Mouse (Mus musculus): ENCODE results near the gene Reep6. TPM values are rescaled to one million over a fixed set of nuclear protein-coding genes. Genes with fewer than 3 reads are reported as not detected.

Reep6 gene
- polyA plus RNA-seq, 1 experiment from 2014 or later = 4.5 TPM

DNA sequence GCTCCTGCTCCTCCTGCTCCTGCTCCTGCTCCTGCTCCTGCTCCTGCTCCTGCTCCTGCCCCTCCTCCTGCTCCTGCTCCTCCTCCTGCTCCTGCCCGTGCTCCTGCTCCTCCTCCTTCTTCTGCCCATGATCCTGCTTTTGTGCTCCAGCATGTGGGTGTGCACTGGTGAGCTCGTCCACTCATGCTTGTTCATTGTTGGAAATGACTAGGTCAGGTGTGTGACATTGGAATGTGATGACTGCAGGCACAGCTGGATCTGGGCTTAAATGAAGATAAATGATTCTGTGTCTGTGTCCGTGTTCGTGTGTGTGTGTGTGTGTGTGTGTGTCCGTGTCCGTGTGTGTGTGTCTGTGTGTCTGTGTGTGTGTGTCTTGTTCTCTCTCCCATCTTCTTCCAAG, 38.6 kb downstream of the Reep6 start:
- H3K9me3 ChIP-seq = no peaks in the 10 kb centered on the region
- H3K4me2 ChIP-seq = no peak overlapping the region
- no peaks in the 10 kb centered on the region for H3K36me3 ChIP-seq
- WGBS = 87% methylated on average over 6 of the region's 6 CpGs
- no peak overlapping the region for H3K9ac ChIP-seq
- no peak overlapping the region for H3K27ac ChIP-seq (replicated peaks)
- no peak for ATAC-seq (ENCODE audit: low read depth)
- H3K4me1 ChIP-seq (replicated peaks) = peaks cover 15% of the 10 kb centered on the region
- peaks cover 25% of the 10 kb centered on the region for H3K27me3 ChIP-seq
- no peak overlapping the region for H3K4me3 ChIP-seq

GRCm38 (mm10) chr10:80369995-80370747, 40.4 kb downstream of the Reep6 start:
- Histone ChIP-seq H3K27me3 (peaks cover 12% of the 10 kb centered on the region), H3K4me2 (no peak overlapping the region), H3K27ac (replicated peaks) (no peak overlapping the region), H3K4me3 (no peak overlapping the region), H3K9me3 (no peaks in the 10 kb centered on the region), H3K4me1 (replicated peaks) (peaks cover 9% of the 10 kb centered on the region), H3K9ac (no peak overlapping the region), H3K36me3 (no peaks in the 10 kb centered on the region)
- 85% methylated on average over 21 of the region's 21 CpGs for WGBS
- ATAC-seq (ENCODE audit: low read depth) = no peak

DNA sequence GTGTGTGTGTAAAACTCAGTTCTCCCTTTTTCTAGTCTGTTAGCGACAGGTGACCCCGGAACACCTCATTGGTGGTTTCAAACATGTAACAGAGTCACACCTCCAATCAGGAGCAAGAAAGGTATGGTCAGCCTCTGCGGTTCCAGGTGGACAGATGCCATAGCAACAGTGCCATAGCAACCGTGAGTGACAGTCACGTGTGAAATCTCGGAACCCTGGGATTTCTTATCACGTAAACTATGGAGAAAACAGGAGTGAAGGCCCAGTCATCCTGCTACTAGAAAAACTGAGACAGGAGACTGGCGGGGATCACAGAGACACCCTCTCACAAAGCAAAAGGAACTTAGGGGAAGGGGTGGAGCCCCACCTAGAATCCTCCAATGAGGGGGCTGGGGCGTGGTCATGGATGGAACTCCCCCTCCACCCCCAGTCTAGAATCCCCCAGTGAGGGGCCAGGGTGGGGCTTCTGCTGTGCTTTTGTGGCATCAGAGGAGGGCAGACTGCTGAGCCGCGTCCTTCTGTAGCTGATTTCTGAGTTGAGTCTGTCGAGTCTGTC, 41.7 kb downstream of the Reep6 start:
- Histone ChIP-seq H3K27me3 (peaks cover 12% of the 10 kb centered on the region), H3K36me3 (no peaks in the 10 kb centered on the region), H3K4me2 (peak overlapping the region; percentile 29), H3K27ac (replicated peaks) (no peak overlapping the region), H3K9me3 (no peaks in the 10 kb centered on the region), H3K4me3 (peak overlapping the region; percentile 22), H3K4me1 (replicated peaks) (peaks cover 9% of the 10 kb centered on the region), H3K9ac (peak overlapping the region; percentile 49; the same call in 1 of the 2 replicates)
- WGBS = 4% methylated on average over 12 of the region's 12 CpGs
- peak; percentile 63 for ATAC-seq (ENCODE audit: low read depth)

- peak overlapping the region; percentile 29 for H3K4me2 ChIP-seq
- H3K9me3 ChIP-seq = no peaks in the 10 kb centered on the region
- H3K27me3 ChIP-seq = peaks cover 10% of the 10 kb centered on the region
- no peaks in the 10 kb centered on the region for H3K36me3 ChIP-seq
- no peak overlapping the region for H3K27ac ChIP-seq (replicated peaks)
- peaks cover 9% of the 10 kb centered on the region for H3K4me1 ChIP-seq (replicated peaks)
- 46% methylated on average over 9 of the region's 9 CpGs for WGBS
- no peak for ATAC-seq (ENCODE audit: low read depth)
- peak overlapping the region; percentile 49 for H3K9ac ChIP-seq
- H3K4me3 ChIP-seq = peak overlapping the region; percentile 22; the same call in 1 of the 2 replicates
Measured at GRCm38 (mm10) chr10:80371983-80372382, 42.2 kb downstream of the Reep6 start.

DNA sequence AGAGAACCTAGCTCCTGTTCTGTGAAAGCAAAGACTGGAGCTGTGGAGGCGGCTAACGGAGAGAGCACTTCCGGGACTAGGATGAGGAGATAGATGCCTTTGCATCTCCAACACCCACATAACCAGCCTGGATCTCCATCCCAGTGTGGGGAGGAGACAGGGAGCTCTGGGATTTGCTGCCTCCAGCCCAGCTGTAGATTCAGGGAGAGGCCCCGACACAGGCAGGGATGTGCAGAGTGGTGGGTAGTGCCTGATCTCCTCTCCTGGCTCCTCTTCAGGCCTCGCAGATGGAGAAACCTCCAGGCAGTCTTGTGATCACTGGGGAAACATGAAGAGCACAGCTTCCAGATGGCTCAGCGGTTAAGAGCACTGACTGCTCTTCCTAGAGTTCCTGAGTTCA, 43.0 kb downstream of the Reep6 start:
- Histone ChIP-seq H3K4me2 (no peak overlapping the region), H3K27ac (replicated peaks) (no peak overlapping the region), H3K4me3 (no peak overlapping the region), H3K9me3 (no peaks in the 10 kb centered on the region), H3K9ac (0 out of 2 replicates have a peak overlapping the region, but pooled peaks have one; percentile 1), H3K36me3 (no peaks in the 10 kb centered on the region), H3K27me3 (peaks cover 3% of the 10 kb centered on the region; the same call in 1 of the 2 replicates), H3K4me1 (replicated peaks) (peaks cover 9% of the 10 kb centered on the region)
- ATAC-seq (ENCODE audit: low read depth) = no peak
- 78% methylated on average over 6 of the region's 6 CpGs for WGBS

DNA sequence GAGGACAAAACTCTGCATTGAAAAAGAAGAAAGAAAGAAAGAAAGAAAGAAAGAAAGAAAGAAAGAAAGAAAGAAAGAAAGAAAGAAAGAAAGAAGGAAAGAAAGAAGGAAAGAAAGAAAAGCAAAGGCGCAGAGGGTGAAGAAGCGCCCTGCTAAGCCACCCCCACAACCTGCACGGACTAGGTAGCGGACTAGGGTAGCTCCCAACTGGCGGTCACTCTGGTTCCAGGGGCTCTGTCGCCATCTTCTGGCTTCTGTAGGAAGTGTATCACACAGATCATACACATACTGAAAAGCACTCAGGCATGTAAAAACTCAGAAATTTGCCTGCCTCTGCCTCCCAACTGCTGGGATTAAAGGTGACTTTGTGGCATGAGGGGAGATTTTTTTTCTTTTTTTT, 44.3 kb downstream of the Reep6 start:
- 19% methylated on average over 6 of the region's 6 CpGs for WGBS
- no peak overlapping the region for H3K4me2 ChIP-seq
- no peak for ATAC-seq (ENCODE audit: low read depth)
- H3K27ac ChIP-seq (replicated peaks) = no peak overlapping the region
- H3K36me3 ChIP-seq = no peaks in the 10 kb centered on the region
- no peak overlapping the region for H3K4me3 ChIP-seq
- H3K9ac ChIP-seq = no peak overlapping the region
- H3K9me3 ChIP-seq = no peaks in the 10 kb centered on the region
- no peaks in the 10 kb centered on the region for H3K27me3 ChIP-seq
- peaks cover 9% of the 10 kb centered on the region for H3K4me1 ChIP-seq (replicated peaks)

DNA sequence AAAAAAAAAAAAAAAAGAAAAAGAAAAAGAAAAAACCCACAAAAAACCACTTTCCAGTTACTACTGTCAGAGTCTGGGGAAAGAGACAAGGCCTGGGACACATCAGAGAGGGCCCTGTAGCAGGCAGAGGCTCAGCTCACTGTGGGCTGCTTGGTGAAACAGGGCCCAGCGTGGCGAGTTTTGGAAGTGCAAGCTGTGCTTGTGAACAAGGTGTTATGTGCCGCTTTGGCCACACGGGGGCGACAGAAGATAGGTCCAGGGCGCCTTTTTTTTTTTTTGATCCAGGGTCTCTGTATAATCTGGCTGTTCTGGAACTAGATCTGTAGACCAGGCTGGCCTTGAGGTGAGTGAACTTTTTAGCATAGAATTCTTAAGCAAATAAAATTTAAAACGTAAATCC, 46.4 kb downstream of the Reep6 start:
- ATAC-seq (ENCODE audit: low read depth) = peak; percentile 33; the same call in 1 of the 2 replicates
- 2% methylated on average over 7 of the region's 7 CpGs for WGBS
- Histone ChIP-seq H3K36me3 (peaks cover 18% of the 10 kb centered on the region), H3K27ac (replicated peaks) (no peak overlapping the region), H3K4me2 (no peak overlapping the region), H3K4me1 (replicated peaks) (peaks cover 15% of the 10 kb centered on the region), H3K9ac (no peak overlapping the region), H3K4me3 (no peak overlapping the region), H3K9me3 (no peaks in the 10 kb centered on the region), H3K27me3 (no peaks in the 10 kb centered on the region)

DNA sequence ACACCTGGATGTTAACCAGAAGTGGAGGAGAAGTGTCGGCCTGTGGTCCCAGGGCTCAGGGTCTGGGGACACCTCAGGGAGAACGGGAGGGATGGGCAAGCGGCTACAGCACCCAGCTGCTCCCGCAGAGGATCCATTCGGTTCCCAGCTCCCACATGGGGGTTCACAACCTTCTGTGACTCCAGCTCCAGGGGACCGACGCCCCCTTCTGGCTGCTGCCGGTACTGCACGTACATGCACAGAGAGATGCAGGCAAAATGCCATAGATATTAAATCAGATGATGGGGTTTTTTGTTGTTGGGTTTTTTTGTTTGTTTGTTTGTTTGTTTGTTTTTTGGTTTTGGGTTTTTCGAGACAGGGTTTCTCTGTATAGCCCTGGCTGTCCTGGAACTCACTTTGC, 48.0 kb downstream of the Reep6 start:
- 54% methylated on average over 10 of the region's 10 CpGs for WGBS
- Histone ChIP-seq H3K27me3 (no peaks in the 10 kb centered on the region), H3K36me3 (peaks cover 34% of the 10 kb centered on the region), H3K4me2 (no peak overlapping the region), H3K27ac (replicated peaks) (no peak overlapping the region), H3K9me3 (no peaks in the 10 kb centered on the region), H3K9ac (no peak overlapping the region), H3K4me3 (no peak overlapping the region), H3K4me1 (replicated peaks) (peaks cover 17% of the 10 kb centered on the region)
- no peak for ATAC-seq (ENCODE audit: low read depth)

- H3K36me3 ChIP-seq = peaks cover 57% of the 10 kb centered on the region
- no peak overlapping the region for H3K27ac ChIP-seq (replicated peaks)
- no peaks in the 10 kb centered on the region for H3K27me3 ChIP-seq
- WGBS = 84% methylated on average over 7 of the region's 7 CpGs
- peak overlapping the region; percentile 100 for H3K4me2 ChIP-seq
- peak overlapping the region; percentile 99 for H3K4me3 ChIP-seq
- peak overlapping the region; percentile 100 for H3K9ac ChIP-seq
- peaks cover 47% of the 10 kb centered on the region for H3K4me1 ChIP-seq (replicated peaks)
- H3K9me3 ChIP-seq = no peaks in the 10 kb centered on the region
- no peak for ATAC-seq (ENCODE audit: low read depth)
Measured at GRCm38 (mm10) chr10:80382641-80383365, 53.0 kb downstream of the Reep6 start.

- Histone ChIP-seq H3K27ac (replicated peaks) (no peak overlapping the region), H3K36me3 (peaks cover 57% of the 10 kb centered on the region), H3K4me1 (replicated peaks) (peaks cover 53% of the 10 kb centered on the region), H3K4me3 (peak overlapping the region; percentile 99), H3K9ac (peak overlapping the region; percentile 100), H3K9me3 (no peaks in the 10 kb centered on the region), H3K27me3 (no peaks in the 10 kb centered on the region), H3K4me2 (peak overlapping the region; percentile 100)
- ATAC-seq (ENCODE audit: low read depth) = no peak
- 62% methylated on average over 4 of the region's 4 CpGs for WGBS
Measured at GRCm38 (mm10) chr10:80383431-80383830, 53.7 kb downstream of the Reep6 start.

DNA sequence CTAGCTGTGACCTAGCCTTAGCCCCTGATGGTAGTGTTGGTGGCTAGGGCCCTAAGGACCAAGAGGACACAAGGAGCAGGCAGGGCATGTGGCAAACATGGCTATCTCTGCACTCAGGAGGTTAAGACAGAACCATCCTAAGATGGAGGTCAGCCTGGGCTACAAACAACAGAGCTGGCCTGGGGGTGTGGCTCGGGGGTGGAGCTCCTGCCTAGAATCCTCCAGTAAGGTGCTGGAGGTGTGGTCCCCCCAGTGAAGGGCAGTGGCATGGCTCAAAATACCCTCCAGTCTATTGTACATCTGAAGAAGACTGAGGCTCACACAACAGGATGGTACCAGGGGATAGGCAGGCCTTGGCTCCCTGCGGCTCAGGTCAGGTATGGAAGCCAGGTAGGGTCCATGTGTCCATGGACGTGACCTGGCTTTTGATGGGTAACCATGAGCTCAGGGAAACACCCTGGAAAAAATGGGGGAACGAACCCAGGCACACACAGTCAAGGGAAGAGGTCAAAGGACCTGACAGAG, 54.4 kb downstream of the Reep6 start:
- H3K36me3 ChIP-seq = peaks cover 57% of the 10 kb centered on the region
- no peaks in the 10 kb centered on the region for H3K27me3 ChIP-seq
- peak overlapping the region; percentile 99 for H3K4me3 ChIP-seq
- no peaks in the 10 kb centered on the region for H3K9me3 ChIP-seq
- H3K4me1 ChIP-seq (replicated peaks) = peaks cover 58% of the 10 kb centered on the region
- WGBS = 86% methylated on average over 4 of the region's 4 CpGs
- peak overlapping the region; percentile 100 for H3K9ac ChIP-seq
- ATAC-seq (ENCODE audit: low read depth) = no peak
- H3K4me2 ChIP-seq = peak overlapping the region; percentile 100
- H3K27ac ChIP-seq (replicated peaks) = peak overlapping the region; percentile 99

- Histone ChIP-seq H3K4me3 (peak overlapping the region; percentile 99), H3K4me1 (replicated peaks) (peaks cover 58% of the 10 kb centered on the region), H3K27me3 (no peaks in the 10 kb centered on the region), H3K9ac (peak overlapping the region; percentile 100), H3K4me2 (peak overlapping the region; percentile 100), H3K9me3 (no peaks in the 10 kb centered on the region), H3K27ac (replicated peaks) (peak overlapping the region; percentile 99), H3K36me3 (peaks cover 51% of the 10 kb centered on the region)
- no peak for ATAC-seq (ENCODE audit: low read depth)
- WGBS = 60% methylated on average over 7 of the region's 7 CpGs
Measured at GRCm38 (mm10) chr10:80384709-80385108, 55.0 kb downstream of the Reep6 start.
